Mouse (Mus musculus) splenic B cell, adult 2 months (primary cell): ENCODE measurements around the gene Gns.

Experiments
- DNase-seq: peaks from one replicate; pipeline ENCODE4 v3.0.0-alpha.2; 2011; ENCODE audit warnings: low read depth, low spot score
- H3K27me3 ChIP-seq: 2 replicates; pipeline ENCODE4 v1.6.1; 2012; ENCODE audit warnings: mild to moderate bottlenecking, low read length, moderate library complexity, mixed read lengths; ENCODE audit not compliant: control insufficient read depth, poor library complexity, insufficient read depth, severe bottlenecking
- H3K36me3 ChIP-seq: 2 replicates; pipeline ENCODE4 v1.6.1; 2012; ENCODE audit warnings: mild to moderate bottlenecking, low read length, moderate library complexity, mixed read lengths; ENCODE audit not compliant: control insufficient read depth, poor library complexity, insufficient read depth, severe bottlenecking

Gene Gns

DNA sequence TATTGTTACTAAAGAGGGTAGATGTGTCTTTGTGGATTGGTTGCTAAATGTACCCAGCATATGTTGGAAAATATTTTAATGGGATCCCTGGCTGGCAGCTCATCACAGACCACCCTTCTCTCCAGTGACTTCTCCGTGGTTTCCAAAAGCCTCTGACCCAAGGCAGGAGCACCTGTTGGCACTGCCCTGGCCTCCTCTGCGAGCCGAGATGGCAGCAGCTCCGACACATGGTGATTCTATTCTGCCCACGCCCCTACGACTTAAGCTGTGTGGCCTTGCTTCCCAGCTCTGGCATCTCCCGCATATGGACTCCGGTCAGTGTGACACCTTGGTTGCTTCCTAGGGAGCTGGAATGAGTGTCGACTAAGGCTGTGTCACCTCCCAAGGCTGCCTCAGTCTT lies 38.2 kb downstream of the Gns start:
- Histone ChIP-seq H3K36me3 (no peaks in the 10 kb centered on the region), H3K27me3 (no peaks in the 10 kb centered on the region)
- DNase-seq, result no peak

DNA sequence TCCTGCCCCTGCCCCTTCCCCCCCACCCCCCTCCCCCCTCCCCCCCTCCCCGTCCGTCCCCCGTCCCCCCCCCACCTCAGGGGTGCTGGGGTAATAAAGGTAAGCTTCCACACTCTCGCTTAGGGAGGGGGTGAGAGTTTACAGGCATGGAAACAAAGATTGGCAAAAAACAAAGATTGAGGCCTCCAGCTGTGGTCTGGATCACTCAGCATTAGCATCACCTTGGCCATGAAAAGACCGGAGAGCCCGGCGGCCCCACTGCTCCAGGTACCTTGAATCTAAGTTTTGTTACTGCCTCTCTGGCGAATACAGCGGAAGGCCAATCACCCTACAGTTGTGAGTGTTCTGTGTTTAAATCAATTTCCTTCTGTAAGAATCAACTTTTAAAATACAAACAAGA lies 39.1 kb downstream of the Gns start:
- DNase-seq, result no peak
- Histone ChIP-seq H3K27me3 (no peaks in the 10 kb centered on the region), H3K36me3 (no peaks in the 10 kb centered on the region)

DNA sequence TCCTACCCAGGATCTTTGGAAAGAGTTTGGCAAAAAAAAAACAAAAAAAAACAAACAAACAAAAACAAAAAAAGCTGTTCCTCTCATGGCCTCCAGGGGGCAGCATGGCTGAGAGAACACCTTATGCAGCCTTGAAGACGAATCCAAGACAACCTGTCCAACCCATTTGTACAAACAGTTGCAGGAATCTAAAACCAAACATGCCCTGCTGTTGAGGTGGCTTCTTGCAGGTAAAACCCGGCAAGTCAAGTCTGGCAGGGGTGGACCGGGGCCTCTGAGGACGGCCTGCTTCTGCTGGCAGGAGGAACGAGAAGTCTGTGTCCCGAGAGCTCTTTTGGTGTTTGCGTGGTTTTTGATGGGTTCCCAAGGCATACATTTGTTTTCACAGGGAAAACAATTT lies 44.8 kb downstream of the Gns start:
- no peaks in the 10 kb centered on the region for H3K27me3 ChIP-seq
- peaks cover 21% of the 10 kb centered on the region for H3K36me3 ChIP-seq
- peak; percentile 78 for DNase-seq

DNA sequence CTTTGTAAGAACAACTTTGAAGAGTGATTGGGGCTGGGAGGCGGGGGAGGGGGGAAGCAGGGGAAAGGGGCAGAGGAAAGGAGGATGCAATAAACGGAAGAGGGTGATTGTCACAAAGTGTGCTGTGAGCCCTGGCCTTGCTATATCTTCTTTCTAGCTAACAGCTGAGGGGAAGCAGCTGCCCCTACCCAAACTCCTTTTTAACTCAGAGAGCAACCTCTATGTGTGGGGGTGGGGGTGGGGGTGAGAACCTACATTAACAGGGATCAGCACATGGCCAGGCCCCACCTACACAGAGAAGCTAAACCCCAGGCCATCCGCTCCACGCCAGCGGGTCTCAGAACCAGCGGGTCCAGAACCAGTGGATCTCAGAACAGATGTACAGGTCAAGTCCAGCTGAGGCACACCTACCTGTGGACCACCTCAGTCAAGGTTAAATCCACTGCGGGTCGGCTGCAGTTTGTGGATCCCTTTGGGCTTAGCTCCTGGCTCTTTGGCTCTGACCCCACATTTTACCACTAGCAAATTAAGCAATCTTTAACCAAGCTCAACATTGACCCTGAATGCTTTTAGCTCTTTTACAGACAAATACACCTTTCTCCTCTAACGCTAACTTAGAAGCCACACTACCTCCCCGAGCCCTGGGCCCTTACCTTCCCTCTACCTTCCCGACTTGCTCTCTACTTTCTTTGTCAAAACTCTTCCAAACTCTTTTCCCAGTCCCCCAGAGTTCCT lies 47.0 kb downstream of the Gns start:
- Histone ChIP-seq H3K27me3 (no peaks in the 10 kb centered on the region), H3K36me3 (peaks cover 22% of the 10 kb centered on the region)
- DNase-seq, result no peak

DNA sequence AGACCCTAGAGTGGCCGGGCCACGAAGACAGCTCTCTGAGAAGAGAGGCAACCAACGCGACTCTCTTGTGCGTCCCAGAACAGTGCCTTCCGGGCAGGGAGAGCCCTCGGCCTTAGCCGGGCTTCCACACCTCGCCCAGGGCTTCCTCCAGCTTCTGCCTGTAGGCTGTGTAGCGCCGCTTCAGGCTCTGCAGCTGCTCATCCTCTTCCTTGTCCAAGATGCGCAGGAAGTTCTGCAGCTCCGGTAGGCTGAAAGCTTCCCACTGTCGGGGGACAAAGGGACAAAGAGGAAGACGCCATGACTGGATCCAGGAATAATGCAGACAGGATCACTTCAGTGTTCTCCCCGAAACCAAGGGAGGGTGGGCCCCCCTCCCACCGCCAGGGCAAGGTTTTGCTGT lies 47.9 kb downstream of the Gns start:
- peaks cover 22% of the 10 kb centered on the region for H3K36me3 ChIP-seq
- DNase-seq, result no peak
- no peaks in the 10 kb centered on the region for H3K27me3 ChIP-seq

DNA sequence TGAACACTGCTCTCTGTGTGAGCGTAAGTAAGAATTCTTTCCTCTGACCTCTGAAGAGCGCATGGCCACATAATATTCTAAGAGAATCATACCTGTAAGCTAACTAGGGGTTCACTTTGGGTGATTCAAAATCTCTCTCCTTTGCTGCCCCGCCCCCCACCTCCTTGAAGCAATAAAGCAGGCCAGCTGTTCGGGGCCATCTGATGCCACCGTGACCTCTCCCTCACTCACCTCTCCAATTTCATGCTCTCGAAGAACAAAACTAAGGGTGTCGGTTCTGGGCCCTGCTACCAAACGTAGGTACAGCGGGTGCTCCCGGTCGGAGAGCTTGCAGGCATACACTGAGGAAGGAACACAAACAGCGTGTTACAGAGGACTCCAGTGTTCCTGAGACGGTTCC lies 49.2 kb downstream of the Gns start:
- Histone ChIP-seq H3K36me3 (peaks cover 22% of the 10 kb centered on the region), H3K27me3 (no peaks in the 10 kb centered on the region)
- DNase-seq, result no peak

DNA sequence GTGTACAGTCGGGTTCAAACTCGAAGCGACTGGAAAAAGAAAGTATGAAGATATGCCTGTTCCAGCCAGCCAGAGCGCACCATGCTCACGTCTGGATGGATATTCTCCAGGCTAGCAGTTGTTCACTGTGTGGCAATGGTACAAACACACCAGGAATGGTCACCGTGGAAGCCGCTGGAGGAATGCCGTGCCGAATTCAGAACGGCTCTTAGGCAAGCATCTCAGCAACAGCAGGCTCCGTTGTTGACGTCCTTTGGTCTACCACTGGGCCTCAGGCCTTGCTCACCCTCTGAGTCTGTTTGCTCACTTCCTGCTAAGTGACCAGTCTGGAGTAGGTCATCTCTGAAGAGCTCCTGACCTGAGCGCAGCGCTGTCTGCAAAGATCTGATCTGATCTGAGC lies 53.9 kb downstream of the Gns start:
- Histone ChIP-seq H3K36me3 (peaks cover 6% of the 10 kb centered on the region), H3K27me3 (no peaks in the 10 kb centered on the region)
- no peak for DNase-seq

DNA sequence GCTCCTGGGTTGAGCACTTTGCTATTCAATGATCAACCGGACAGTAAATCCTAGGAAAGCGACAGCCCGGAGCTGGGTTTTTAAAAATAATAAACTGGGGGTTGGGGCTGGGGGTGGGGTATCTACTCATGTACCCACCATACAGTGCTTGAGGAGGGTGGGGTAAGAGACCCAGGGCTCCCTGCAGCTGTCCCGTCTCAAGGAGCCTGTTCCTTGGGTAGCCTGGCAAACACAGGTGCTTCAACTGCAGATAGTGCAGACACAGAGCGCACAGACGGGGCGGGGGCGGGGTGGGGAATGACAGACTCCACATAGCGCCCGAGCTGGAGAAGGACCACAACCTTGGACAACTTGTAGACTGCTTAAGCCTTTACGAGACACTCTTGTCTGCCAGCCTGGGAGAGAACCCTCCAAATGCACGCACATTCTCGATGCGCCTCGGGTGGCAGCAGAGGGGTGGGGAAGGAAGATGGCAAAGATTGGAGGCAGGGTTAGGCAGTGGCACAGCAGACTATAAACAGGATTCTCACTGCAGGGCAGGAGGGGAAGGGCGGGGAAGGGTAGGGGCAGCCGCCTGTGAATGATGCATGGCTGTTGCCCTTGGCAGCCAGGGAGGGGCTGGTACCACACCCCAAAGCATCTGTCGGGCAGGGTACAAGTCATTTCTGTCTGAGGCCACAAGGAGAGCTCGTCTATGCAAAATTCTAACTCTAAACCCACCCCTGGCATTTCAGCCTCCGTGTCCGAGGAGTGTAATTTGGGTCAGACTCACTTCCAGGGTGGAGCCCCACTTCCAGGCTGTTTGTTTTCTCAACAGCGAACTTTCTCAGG lies 55.0 kb downstream of the Gns start:
- DNase-seq, result peak; percentile 90
- Histone ChIP-seq H3K36me3 (peaks cover 1% of the 10 kb centered on the region; the same call in 1 of the 2 replicates), H3K27me3 (no peaks in the 10 kb centered on the region)

DNA sequence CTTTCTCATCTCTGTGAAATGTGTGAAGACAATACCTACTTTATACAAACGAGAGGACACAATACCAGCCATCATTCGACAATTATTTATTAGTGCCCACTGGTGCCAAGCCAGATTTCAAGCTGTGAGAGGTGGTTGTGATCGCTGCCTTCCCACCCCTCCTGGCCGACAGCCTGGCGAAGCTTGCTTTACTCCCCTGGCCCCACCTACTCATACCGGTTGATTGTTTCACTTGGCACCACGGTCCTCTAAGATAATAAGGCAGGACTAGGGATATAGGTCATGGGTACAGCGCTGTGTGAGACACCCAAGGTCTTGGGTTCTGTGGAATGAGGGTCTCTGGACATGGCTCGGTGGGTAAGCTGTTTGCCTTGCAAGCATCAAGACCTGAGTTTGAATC lies 56.1 kb downstream of the Gns start:
- no peak for DNase-seq
- peaks cover under 1% of the 10 kb centered on the region; the same call in 1 of the 2 replicates for H3K36me3 ChIP-seq
- no peaks in the 10 kb centered on the region for H3K27me3 ChIP-seq

DNA sequence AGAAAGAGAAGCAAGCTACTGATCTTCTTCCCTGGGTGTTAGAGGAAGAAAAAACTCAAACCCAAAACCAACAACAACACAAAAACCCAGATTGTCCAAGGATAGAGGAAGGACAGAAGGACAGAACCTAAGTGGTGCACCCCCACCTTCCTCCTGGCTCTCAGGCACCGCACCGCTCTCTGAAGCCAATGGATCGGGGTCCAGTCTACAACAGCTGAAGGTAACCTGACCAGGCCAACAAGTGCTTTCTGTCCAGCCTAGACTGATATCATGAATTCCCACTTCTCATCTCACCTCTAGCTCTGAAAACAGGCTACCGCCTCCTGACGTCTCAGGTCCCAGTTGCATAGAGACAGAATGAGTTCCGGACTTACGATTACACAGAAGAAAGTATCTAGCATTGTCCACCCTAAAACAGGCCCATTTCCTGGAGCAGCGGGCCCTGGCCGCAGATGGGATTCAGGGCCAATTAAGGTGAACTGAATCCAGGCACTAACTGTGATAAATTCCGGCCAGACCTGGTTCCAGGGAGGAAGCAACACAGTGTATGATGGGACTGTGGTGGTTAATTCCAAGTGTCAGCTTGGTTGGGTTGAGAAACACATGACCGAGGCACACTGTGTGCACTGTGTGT lies 56.9 kb downstream of the Gns start:
- Histone ChIP-seq H3K36me3 (no peaks in the 10 kb centered on the region), H3K27me3 (no peaks in the 10 kb centered on the region)
- DNase-seq, result no peak

DNA sequence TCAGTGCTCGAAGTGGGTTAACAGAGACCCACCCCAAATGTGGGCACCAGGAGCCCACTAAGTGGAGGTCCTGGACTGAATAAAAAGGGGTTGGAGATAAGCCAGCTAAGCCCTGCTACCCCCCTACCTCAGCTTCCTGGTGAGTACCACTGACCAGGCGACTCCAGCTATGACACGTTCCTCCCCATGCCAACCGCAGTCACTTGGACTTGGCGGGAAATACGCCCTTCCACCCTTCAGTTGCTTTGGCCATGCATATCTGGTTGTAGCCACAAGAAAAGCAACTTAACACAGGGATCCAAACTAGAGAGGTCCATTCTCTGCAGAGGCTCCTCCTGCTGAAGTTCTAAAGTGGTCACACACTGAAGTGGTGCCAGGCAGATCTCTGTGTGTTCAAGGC lies 57.4 kb downstream of the Gns start:
- no peaks in the 10 kb centered on the region for H3K27me3 ChIP-seq
- no peaks in the 10 kb centered on the region for H3K36me3 ChIP-seq
- peak; percentile 25 for DNase-seq

DNA sequence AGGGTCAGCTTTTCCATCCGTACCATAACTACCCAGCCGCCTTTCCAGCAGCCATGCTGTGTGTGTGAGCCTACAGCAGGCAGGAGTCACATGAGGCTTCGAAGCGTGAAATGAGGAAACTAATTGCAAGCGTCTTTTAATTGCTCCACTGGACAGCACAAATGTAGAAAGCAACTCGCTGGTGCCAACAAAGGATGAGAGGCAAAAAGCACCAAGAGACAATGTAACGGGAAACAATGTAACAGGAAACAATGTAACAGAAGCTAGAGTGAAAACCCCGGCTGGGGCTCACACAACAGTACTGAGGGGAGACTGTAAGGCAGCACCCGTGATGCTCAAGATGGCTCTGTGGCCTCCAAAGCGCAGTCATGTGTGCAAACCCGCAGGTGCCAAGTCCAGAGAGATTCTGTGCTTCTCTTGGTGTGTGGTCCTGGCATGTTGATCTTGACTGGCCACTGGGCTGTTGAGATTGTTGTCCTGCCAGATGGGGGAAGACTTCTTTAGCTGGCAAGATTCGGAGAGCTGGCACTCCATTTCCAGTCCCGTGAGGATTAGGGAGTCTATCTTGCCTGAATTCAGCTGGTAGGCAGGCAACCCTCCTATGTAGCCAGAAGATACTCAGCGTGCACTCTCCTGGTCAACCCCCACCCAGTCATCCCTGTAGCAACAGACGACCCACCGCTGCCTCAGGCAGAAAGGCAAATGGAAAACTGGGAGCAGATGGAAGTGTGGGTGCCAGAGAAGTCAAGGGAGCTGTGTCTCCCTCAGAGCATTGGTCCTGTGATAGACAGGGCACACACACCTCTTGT lies 58.9 kb downstream of the Gns start:
- Histone ChIP-seq H3K36me3 (no peaks in the 10 kb centered on the region), H3K27me3 (no peaks in the 10 kb centered on the region)
- DNase-seq, result peak; percentile 70

DNA sequence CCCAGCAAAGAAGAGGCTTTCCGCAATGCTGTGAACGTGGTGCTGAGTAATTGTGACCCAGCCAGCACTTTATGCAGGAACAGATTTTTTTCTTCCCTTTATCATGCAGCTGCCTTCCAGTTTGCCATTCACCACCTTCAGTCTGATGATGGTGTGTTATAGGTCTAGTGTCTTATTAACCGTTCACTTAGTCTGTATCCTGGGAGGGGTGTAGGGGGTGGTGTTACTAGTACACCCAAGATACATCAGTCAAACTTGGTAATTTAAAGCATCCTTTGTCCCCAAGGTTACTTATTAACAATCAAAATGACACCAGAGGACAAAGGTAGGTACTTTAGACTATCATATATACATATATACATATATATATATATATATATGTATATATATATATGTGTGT lies 59.6 kb downstream of the Gns start:
- H3K36me3 ChIP-seq, result no peaks in the 10 kb centered on the region
- no peaks in the 10 kb centered on the region for H3K27me3 ChIP-seq
- DNase-seq, result no peak

DNA sequence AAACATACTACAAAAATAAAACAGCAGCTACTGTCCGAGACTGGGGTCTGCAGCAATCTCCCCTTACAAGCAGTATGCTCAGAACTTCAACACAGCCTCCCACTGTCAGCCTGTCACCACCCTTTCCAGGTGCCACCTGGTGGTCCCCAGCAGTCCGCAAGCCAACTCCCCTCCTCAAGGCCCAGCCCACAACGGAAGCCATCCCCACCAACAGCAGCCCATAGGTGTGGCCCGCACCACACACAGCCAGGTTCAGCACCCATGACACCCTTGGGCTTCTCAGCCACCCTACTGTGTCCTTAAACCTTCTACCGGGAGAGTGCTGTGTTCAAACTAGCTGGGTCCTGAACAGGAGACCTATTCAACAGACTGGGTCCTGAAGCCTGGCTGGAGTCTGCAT lies 60.2 kb downstream of the Gns start:
- Histone ChIP-seq H3K27me3 (no peaks in the 10 kb centered on the region), H3K36me3 (no peaks in the 10 kb centered on the region)
- DNase-seq, result no peak
